Mouse (Mus musculus) urinary bladder, postnatal 36 days (tissue): ENCODE data around the gene Sox18.

Experiments
- DNase-seq, 2 experiments: peaks; one replicate each; pipeline ENCODE4 v3.0.0; 2022; ENCODE audit warnings: low spot score in 2 of 2, mixed read lengths in 1 of 2

The Sox18 gene

DNA sequence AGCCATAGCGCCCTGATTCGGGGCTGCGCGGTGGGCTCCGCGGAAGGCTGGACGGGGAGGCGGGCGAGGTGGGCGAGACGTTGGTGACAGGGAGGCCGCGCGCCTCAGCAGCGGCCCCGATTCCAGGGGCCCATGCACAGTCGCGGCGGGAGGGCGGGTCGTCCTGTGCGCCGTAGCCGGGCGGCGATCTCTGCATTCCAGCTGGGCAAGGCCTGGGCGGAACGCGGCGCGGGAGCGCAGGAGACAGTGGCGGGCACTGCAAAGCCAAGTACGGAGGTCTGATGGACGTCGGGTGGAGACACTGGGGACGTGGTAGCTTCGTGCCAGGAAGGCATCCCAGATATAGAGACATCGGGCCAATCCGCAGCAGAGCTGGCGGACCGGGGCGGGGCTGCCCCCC is at the start of gene Sox18:
Gene Sox18, minus strand, starts transcription at position 315 of the 400 bp plus-strand sequence.
- DNase-seq, result peak in 1 of 2 experiments; percentile 41

DNA sequence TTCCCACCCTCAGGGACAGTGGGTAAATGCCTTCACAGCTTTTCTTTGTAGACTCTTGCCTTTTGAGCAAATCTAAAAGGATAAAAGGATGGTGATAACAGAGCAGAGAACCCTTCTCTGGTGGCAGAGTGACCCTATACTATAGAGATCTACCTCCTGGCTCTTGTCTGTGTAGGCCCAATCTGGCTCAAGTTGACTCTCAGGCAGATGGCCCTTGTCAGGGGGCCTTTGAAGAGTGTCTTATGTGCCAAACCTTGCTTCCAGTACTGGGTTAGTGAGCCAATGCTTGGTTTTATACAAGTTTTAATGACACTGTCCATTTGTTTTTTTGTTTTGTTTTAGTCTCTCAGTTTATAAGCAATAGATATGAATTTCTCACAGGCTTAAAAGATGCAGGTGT is 49.8 kb upstream of the Sox18 start:
- no peak for DNase-seq

DNA sequence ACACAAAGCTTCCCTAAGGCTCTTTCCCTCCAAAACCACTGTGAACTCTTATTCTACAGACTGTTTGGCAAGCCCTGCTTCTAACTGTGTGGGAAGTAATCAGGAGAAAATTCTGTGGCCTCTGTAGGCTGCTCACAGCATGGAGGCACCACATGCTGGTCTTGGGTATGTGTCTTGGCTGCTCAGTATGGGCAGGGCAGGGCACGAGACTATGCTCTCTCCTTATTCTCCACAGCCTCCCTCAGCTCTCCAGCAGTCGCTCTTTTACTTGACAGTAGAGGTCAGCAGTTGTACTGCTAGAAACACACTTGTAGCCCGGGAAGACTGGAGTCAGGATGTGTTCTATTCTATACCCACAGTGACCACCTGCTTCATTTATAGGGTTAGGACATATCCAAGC is 48.6 kb upstream of the Sox18 start:
- DNase-seq, result no peak

DNA sequence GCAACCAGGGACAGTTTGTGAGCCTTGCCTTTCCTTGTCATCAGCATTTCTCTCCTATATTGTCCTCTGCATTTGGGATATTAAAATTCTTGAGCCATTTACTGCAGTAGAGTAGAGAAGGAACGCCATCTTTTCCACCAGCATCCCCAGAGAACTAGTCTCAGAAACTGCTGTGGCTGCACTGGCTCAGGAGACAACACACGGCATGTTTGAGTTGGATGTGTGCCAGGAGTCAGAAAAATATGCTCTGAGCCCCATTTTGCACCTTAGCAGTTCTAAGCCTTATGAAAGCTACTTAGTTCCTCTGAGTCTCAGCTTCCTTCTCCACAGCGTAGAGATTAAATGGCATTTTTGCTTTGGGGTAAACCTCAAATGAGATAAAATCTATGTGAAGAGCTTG is 45.6 kb upstream of the Sox18 start:
- no peak for DNase-seq

DNA sequence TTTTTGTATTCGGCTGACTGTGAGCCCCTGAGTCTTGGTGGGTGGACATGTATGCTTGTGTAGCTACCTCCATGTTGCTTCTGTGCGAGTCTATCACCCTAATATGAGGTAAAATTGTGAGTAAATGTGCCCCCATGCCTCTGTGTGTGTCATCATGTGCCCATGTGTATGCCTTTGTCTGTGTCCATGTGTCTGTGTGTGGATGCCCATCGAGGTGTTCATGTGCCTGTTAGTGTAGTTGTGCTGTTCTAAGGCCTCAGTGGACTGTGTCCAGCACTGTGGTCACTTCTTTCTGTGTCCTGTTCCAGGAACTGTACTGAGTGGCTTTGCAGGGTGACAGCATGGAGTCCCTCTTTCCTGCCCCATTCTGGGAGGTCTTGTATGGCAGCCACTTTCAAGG is 43.9 kb upstream of the Sox18 start:
- no peak for DNase-seq

DNA sequence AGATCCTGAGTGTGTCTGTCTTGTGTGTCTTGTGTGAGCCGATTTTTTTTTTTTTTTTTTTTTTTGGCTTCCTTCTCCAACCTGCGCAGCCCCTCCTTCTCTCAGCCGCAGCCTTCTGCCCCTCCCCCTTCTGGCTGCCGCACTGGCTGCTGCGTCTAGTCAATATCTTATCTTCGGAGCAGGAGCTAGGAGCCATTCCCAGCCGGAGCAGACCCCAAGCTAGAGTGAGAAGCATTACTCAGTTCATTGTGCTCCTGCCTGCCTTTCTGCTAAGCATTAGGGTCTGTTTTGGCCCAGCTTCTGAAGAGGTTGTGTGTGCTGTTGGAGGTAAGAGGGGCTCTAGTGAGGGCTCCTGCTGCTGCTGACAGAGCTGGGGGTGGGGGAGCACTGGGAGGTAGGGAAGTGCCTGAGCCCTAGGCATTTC is 43.5 kb upstream of the Sox18 start, which contains the start of gene Oprl1:
Gene Oprl1, plus strand, starts transcription at position 114 of the 424 bp plus-strand sequence.
- no peak for DNase-seq

DNA sequence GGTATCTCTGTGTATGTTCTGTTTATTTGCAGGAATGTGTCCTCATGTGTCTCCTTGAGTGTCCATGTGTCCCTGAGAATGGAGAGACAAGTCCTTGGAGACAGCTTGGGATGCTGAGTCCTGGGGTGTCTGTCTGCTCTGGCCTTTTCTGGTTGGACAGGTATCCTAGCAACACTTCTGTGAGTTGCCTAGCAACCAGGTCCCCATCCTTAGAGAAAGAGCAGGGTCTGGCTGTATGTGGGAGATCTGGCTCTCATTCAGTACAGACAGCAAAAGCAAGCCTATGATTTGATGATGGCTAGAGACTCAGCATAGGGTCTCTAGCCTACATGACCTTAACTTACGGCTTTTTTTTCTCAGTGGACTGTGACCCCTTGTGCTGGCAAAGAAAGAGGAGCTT is 42.3 kb upstream of the Sox18 start:
- no peak for DNase-seq

DNA sequence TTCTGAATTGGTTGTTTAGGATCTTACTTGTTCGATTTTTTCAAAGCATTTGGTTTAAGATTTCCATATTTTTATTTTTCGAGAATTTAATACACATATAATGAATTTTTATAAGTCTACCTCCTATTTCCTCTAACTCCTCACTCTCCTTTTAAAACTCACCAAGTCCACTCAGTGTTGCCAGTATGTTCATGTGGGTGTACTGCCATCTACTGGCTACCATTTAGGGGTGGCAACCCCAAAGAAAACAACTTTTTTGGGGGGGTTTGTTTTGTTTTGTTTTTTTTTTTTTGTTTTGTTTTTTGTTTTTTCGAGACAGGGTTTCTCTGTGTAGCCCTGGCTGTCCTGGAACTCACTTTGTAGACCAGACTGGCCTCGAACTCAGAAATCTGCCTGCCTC is 35.2 kb upstream of the Sox18 start:
- no peak for DNase-seq

DNA sequence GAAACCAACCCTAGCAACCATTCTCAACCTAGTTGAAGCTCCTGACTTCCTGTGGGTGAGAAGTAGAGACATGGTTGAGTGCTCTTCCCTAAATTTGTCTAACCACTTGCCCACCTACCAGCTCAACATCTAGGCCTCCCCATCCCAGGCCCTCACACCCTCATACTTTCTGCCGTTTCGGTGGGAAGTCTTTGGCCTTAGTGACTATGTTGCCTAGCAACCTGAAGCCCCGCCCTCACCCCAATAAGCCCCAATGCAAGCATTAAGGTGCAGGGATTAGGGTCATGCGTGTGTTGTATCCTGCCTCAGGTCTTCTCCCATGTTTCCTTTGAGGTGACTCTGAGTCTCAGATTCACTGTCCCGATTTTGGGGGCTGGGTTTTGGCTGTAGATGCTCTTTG is 26.8 kb upstream of the Sox18 start, which contains the start of gene Lkaaear1:
Gene Lkaaear1, minus strand, starts transcription at position 202 of the 400 bp plus-strand sequence.
- DNase-seq, result no peak

DNA sequence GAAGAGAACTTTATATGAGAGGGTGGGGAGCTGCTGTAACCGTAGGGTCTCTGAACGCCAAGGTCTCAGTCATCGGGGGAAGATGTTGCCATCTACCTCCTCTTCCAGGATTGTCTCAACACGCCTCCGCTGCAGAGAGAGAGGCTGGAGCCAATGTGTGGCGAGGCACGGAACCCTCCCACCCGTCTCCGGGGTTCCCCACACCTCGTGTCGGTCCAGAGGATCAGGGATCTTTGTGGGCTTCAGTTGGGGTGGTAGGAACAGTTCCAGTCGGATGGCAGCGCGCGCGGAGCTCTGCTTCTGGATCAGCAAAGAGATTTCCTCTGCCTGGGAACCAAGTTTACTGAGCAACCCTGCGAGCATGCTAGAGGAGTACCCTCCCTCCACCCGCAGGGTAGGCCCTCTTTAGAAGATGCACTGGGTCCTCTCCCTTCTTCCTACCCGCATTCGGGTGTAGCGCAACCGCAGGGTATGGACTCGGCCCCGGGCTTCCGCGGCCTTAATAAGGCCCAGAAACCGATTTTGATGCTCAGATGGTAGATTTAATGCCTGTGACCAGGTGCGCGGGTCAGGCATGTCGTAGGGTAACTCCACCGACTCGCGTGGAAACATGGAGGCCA is 25.5 kb upstream of the Sox18 start:
- DNase-seq, result no peak

DNA sequence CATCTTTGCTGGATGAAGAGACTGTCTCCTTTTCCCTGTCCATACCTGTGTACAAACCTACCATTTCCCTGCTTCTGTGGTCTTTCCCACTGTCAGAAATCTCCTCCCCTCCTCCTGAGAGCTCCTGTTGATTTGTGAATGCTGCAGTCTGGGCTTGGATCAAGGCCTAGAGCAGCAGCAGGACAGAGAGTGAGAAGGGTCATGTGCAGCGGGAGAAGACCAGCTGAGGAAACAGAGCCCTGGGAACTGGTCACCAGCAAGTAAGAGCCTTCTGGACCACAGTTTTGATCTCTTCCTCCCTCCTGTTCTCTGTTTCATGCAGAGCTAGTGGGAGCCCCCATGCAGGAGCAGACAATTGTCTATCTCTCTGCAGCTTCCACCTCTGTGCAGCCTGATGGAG is 24.3 kb upstream of the Sox18 start:
- DNase-seq, result no peak

DNA sequence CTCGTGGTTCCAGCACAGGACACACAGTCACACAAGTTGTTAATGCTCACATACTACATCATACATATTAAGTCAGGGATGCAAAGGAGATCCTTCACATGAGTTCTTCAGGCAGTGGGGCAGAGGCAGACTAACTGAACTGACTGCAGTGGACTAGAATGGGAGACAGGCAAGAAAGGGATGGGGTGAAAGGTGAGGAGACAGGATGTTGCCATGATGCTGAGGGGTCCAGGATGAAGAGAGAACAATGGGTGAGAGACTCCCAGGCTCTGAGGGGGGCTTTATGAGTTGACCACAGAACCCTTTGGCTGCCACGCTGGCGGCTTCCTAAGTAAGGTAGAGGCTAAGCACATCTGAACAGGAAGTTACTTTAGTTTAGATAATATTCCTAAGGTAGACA is 23.1 kb upstream of the Sox18 start:
- no peak for DNase-seq

DNA sequence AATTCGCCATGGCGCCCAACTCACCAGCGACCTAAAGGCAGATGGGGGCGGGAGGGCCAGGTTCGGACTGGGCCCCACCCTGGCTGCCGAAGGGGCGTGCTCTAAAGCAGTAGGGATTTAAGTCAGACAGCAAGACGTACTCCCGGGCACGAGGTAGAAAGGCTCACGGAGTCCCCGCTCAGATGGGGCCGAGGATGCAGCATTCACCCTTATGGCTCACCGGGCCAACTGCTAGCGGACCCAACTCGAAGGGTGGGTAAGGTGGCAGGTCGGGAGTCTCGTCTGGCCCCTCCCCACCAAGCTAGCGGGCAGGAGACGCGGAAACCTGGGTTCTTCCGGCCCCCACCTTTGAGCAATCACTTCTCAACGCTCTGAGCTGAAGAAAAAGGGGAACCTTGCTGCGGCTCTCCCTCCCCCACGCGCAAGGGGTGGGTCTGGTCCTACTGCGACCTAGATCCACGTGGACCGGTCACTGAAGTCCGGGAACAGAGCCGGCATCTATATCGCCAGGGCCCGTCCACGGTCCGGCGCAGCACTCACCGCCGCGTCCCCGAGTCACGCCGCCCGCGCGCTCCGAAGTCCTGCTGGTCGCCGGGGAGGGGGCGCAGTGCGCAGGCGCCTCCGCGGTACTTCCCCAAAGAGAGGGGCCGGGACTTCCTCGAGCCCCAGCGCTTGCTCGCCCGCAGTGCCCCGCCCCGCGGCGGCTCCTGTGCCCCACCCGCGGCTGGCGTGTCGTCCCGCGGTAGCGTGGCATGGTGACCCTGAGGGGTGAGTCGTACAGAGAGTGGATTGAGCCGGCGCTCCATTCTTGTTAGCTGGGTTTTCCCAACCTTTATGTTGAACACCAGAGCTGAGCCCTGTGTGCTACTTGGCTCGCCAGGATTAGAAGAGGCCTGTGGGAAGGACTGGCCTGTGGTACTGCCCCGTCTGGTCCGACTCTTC is 22.2 kb upstream of the Sox18 start, which contains the start of gene Rgs19:
Gene Rgs19, minus strand, starts transcription at position 639 of the 942 bp plus-strand sequence.
- peak; percentile 72 to 83 for DNase-seq

DNA sequence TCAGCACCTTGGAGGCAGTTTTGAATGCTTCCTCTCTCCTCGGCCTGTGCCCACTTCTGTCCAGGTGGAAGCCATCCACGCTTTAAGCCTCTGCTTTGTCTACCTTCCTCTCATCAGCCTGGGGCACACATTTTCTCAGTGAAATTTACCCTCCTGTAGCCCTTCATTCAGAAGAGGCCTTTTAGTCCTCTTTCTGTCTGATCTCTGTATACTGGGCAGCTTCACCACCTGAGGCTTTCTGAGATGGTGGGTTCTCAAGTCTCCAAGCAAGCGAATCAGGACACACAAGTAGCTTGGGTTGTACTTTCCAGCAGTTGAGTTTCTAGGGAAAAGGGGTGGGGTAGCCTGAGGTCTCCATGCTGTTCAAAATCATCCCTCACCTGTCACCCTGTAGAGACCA is 20.9 kb upstream of the Sox18 start:
- DNase-seq, result no peak

DNA sequence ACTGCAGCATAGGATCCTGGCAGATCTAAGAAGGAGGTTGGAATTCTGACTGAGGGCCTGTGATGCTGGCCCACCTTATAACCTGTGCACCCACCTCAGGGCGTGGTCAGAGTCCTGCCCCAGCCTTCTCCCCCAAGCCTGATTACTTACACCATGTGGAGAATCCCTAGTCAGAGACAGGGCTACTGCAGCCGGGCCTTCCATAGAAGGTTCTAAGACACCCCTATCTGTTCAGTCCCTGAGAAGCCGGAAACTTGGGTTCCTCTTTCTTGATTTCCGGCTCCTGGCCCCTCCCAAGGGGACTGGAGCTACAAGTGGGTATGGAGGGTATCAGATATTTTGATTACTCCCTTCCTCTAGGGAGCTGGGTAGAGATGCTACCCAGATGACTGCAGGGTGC is 20.1 kb upstream of the Sox18 start:
- DNase-seq, result no peak

DNA sequence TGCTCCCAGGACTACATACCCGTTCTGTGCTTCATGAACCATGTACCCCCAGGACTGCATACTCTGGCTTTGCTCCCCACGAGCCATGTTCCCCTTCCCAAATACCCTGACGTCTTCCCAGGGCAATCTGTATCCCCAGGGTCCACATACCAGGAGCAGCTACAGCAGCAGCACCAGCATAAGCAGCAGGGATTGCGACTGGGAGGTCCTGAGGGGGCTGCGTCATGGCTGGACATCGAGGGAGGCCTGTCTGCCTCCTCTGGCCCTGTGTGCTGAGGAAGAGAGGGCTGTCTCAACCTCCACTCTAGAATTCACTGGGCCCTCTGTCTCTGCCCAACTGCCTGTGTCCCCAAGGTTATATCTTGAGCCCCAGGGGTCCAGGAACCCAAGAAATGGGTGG is 19.6 kb upstream of the Sox18 start:
- no peak for DNase-seq

DNA sequence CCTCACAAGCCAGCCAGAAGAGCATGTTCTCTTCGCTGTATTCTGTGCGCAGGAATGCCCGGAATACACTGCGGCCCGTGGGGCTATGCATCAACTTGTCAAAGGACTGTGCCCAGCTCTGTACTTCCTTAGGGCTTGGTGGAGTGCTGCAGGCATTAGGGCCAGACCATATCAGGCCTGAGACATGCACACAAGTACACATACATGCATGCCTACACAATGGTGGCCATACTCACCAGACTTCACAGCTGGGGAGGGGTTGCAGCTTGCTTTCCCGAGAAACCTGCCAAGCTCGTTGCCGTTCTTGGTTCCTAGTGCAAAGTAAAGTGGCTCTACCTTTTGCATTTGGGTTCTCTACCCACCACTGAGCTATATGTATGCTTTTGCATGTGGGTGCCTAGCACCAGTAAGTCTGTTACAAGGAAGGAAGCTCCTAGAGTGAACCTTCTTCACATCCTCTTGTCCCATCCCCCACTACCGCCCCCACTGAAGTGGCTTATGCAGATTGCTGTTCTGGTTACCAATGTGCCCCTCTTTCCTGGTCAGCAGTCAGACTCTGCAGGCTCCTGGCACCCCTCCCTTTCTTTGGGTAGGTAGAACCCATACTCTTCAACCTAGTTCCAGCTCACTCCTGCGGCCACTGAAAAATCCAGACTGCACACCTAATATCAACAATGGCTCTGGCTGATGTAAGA is 18.2 kb upstream of the Sox18 start:
- no peak for DNase-seq

DNA sequence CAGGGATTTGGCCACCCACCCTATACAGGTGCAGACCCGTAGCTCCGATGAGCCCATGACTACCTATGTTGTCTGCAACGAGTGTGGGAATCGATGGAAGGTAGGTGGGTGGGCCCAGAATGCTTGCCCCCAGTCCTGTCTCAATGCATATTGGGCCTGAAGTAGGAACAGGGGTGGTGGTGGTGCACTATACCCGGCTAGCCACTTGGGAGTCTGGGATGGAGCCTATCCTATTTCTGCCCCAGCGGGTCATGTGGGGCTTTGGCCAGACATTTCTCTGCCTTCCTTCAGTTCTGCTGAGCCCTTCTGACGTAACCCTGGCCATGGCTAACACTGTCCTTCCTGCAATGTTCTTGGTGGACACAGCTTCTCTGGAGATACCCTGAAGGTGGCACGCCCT is 16.1 kb upstream of the Sox18 start:
- no peak for DNase-seq

DNA sequence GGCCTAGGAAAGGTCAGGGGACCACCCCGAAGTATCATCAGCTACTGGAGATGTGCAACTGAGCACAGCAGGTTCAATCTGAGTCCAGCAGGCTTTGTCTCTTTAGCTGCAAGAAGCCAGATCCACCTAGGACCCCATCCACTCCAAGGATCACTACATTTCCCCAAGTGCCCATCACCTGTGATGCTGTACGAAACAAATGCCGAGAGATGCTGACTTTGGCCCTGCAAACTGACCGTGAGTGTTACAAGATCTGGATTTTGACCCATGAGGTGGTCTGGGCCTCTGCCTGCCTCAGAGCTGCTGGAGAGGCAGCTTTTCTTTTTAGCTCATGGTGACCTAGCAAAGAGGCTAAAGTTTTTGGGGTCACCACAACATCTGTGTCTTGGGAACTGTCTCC is 14.2 kb upstream of the Sox18 start:
- no peak for DNase-seq

DNA sequence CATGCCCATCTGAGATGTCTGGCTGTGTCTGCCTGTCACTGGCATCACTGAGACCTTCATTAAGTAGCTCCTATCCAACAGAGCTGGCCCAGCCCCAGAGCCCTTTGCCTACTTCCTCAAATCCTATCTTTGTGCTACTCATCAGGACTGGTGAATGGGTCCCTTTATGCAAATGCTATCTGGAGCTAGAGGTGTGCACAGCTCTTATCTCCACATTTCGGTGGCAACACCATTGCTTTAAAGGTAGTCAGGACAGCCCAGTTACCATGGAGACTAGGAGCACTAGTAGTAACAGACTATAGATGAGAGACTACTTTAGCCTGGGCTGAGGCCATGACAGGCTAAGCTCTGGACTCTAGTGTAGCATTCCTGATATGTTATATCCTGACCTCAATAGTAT is 13.3 kb upstream of the Sox18 start:
- DNase-seq, result no peak

DNA sequence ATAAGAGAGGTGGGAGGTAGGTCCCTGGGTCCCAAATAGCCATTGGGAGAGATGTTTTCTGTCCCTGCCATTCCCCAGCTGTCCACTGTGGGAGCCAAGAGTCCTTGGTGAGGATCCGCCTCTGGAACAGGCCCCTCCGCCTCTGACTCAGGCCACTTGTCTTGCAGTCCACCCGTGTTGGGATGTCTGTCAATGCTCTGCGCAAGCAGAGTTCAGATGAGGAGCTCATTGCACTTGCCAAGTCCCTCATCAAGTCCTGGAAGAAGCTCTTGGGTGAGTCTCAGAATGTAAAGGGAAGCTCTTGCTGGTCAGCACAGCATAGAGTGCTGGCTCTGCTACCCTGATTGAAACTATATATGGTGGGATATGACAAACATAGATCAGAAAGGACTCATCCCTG is 11.9 kb upstream of the Sox18 start:
- DNase-seq, result no peak

DNA sequence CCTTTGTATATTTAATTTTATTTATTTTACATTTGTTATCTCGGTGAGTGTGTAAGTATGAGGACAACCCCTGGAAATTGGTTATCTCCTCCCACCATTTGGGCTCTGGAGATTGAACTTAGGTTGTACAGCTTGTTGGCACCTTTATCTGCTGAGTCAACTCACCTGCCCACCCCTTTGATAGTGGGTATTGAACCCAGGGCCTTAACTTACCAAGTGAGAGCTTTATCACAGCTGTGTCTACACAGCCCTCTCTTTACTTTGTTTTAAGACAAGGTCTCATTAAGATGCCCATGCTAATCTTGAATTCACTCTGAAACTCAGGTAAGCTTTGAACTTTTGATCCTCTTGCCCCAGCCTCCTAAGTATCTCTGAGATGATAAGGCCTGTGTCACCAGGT is 10.5 kb upstream of the Sox18 start:
- DNase-seq, result no peak
